Mouse (Mus musculus) ES-Bruce4 (cell line): Measurements from ENCODE around the gene Adssl1.

Source experiments
- CTCF ChIP-seq: IDR thresholded peaks from one replicate; pipeline ENCODE4 v1.8.1; 2011; ENCODE audit warnings: low read depth, low read length
- POLR2A ChIP-seq: IDR thresholded peaks from one replicate; pipeline ENCODE4 v1.8.1; 2011; ENCODE audit warnings: low read length; ENCODE audit not compliant: insufficient read depth

DNA sequence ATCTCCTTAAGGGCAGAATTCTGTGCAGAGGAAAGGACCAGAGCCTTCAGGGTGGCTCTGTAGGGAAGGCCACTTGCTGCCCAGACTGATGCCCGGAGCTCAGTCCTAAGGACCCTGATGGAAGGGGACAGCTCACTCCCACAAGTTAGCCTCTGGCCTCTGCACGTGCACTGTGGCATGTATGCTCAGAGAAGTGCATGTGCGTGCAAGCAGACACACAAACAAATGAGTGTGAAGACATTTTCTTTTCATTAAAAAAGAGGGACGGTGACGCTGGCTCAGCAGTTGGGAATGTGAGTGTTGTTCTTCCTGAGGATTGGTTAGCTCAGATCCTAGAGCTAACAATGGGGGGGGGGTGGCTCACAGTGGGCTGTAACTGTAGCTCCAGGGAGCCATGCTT, 40.4 kb upstream of the Adssl1 start:
- TF ChIP-seq POLR2A (no peak), CTCF (no peak)
